Mouse (Mus musculus) kidney, postnatal 25 days (tissue): Measurements from ENCODE around the gene Zc3h12d.

Experiments used
- DNase-seq, 2 experiments: peaks; one replicate each; pipeline ENCODE4 v3.0.0; 2021; ENCODE audit warnings: mixed read lengths in 2 of 2

Gene Zc3h12d

GRCm38 (mm10) chr10:7839551-7840352 lies 7.5 kb downstream of the Zc3h12d start:
- peak in 1 of 2 experiments; percentile 54 for DNase-seq

DNA sequence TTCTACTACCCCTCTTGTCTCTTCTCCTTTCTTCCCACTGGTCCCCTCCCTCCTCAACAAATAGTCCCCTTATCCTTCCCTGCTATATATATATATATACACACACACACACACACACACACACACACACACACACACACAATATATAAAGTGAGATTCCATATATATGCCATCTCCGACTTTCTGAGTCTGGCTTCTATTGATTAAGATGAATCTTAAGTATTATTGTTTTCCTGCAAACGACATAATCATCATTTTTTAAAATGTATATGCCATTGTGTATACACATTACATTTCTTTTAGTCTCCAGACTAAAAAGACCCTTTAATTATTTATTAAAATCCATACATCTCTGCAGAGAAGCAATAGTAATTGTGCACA lies 8.1 kb downstream of the Zc3h12d start:
- no peak for DNase-seq

DNA sequence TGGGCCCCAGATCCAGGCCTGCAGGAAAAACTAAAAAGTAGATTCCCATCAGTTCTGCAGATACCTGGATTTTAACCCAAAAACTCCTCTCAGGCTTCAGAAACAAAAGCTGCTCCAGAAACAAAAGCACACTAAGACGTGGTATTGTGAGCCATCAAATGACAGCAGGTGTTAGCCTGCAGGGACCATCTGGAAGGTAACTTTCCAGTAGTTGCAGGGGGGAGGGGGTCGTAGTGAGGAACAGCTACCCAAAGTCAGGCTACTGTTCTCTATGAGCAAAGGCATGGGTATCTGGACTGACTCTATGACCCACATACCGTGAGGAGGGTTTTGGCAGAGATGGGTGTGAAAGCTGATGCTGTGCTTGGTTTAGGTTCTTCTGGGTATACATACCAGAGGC lies 8.5 kb downstream of the Zc3h12d start:
- no peak for DNase-seq

- peak; percentile 53 to 79 for DNase-seq
Observed at GRCm38 (mm10) chr10:7841571-7842080, 9.4 kb downstream of the Zc3h12d start.

GRCm38 (mm10) chr10:7843181-7843580 lies 10.9 kb downstream of the Zc3h12d start:
- no peak for DNase-seq

GRCm38 (mm10) chr10:7844161-7844560 lies 11.9 kb downstream of the Zc3h12d start:
- DNase-seq: no peak

DNA sequence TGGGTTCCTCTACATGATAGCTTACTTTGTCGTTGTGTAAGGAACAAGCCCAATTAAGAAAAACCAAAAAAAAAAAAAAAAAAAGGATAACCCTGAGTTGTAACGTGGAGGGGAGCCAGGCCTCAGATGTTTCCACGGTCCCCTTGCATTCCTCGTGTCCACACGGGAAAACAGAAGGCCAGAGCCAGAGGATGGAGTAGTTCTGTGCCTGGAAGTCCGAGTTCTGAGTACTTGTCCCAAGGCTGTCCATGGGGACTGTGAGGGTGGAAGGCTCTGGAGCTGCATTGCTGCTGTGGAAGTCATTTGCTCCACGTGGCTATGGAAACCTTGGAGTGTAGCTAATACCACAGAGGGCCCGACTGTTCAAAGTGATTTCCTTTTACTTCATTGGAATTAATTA lies 12.9 kb downstream of the Zc3h12d start:
- DNase-seq: no peak

- peak in 1 of 2 experiments; percentile 16 for DNase-seq
Observed at GRCm38 (mm10) chr10:7845991-7846390, 13.7 kb downstream of the Zc3h12d start.

DNA sequence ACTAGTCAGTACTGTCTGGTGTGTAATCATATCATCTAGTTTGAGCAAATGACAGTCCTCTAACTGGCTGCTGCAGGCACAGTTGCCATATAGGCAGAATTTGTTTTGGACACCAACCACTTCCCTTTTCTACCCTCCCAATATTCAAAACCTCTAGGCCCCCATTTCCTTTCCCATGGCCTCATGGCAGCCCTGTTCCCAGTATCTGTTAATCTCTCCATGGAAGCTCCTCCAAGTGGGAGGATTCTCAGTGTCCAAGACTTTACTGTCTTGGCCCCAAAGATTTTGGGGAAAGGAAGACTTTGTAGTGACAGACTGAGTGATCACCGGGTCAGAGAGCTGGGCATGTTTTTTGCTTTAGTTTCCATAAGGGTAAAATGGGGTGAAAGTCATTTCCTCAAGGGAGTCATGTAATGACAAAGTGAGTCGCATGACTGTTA lies 14.9 kb downstream of the Zc3h12d start:
- DNase-seq: peak in 1 of 2 experiments; percentile 6

- no peak for DNase-seq
Observed at GRCm38 (mm10) chr10:7851891-7852290, 19.6 kb downstream of the Zc3h12d start.

DNA sequence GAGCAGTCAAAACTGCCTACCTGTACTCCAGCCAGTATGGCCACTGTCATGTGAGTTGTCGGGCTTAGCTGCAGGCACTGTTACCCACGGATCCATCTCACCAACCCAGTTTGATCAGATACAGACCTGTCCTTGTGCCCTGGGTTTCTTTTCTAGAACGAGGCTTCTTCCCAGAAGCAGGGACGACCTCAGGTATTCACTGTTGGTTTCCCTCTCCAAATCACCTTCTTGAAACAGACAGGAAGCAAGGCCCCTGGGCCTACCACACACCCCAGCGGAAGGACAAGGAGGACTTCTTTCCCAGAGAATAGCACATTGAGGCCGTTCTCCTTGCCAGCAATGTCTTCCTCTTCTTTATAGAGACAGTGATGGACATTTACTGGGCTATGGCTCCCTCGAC lies 28.2 kb downstream of the Zc3h12d start:
- no peak for DNase-seq

DNA sequence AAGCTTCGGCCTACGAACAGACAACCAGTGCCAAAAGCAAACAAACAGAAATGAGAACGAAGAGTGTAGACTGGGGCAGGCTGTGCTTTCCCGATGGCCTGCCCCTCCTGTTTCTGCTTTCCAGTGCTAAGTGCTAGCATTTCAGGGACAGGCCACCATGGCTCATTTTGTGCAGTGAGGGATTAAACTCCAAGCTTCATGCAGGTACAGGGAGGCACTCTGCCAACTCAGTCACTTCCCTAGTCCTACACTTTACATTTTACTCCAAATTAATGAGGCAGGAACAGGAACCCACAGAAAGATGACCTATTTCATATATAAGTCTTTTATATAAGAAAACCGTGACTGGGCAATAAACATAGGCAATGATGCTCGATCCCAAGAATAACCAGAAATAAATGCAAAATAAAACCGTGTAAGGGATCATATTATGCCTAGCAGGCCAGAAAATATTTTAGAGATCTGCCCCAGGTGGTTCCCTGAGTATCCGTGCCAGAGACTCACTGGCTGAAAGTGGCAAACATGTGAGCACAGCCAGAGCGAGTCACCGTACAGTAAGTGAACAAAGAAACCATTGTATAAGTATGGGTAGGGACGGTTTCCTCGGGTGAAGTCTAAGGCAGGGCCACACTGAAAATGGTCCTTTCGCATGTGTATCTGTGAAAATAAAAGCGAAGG lies 29.1 kb downstream of the Zc3h12d start:
- no peak for DNase-seq

DNA sequence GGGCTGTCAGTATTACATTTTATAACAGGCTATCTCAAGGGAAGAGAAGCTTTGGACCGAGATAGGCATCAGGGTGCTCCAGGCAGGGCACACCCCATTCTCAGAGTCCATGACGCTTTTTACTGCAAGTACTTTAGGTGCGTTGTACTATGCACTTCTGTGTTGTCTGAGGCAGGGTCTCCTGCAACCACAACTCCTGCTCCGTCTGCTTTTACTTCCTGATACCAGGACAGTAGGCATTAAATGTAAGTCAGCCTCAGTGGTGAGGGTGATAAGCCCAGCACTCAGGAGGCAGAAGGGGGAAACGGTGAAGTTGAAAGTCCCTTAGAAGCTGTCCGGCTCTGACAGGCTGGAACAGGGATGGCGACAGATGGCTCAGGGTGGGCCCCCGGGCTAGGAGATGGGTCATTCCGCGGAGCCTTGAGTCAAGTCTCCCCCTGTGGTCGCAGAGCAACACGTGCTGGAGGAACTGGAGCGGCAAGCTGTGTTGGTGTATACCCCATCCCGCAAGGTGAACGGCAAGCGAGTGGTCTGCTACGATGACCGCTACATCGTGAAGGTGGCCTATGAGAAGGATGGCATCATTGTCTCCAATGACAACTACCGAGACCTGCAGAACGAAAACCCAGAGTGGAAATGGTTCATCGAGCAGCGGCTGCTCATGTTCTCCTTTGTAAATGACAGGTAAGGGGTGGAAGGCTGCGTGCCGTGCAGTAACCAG lies 29.8 kb downstream of the Zc3h12d start:
- DNase-seq: no peak

GRCm38 (mm10) chr10:7863411-7863810 lies 31.1 kb downstream of the Zc3h12d start:
- DNase-seq: no peak

DNA sequence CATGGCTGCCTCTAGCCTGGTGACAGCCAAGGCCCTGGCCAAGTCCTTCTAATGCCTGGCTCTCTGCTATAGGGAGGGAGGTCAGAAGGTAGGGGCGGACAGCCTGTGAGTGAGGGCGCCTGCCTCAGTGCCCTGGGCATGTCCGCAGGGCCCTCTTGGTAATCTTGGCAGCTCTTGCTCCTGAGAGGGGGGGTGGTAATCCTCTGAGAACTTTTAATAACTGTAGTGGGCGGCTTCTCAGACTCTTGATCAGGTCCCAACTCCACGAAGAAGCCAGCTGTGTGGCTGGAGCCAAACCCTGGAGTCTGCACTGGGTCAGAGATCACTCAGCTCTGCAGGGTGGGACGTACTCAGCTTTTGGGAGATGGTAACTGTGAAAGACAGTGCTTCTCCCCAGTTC lies 31.9 kb downstream of the Zc3h12d start:
- no peak for DNase-seq

DNA sequence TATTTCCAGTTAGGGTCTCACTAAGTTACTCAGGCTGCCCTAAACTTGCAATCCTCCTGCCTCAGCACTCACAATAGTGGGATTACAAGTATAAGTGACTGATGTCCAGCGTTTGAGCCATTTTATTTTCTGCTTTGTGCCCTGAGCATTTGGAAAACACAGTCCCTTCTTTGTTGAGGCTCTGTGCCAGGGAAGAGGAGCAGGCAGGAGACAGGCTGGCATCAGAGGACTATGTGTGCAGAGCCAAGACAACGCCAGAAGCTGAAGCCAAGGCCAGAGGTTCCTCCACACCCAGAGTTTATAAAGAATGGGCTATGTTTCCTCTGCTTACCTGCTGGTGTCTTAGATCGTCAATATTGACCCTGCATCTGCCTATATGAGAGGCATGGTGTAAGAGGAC lies 32.5 kb downstream of the Zc3h12d start:
- no peak for DNase-seq

DNA sequence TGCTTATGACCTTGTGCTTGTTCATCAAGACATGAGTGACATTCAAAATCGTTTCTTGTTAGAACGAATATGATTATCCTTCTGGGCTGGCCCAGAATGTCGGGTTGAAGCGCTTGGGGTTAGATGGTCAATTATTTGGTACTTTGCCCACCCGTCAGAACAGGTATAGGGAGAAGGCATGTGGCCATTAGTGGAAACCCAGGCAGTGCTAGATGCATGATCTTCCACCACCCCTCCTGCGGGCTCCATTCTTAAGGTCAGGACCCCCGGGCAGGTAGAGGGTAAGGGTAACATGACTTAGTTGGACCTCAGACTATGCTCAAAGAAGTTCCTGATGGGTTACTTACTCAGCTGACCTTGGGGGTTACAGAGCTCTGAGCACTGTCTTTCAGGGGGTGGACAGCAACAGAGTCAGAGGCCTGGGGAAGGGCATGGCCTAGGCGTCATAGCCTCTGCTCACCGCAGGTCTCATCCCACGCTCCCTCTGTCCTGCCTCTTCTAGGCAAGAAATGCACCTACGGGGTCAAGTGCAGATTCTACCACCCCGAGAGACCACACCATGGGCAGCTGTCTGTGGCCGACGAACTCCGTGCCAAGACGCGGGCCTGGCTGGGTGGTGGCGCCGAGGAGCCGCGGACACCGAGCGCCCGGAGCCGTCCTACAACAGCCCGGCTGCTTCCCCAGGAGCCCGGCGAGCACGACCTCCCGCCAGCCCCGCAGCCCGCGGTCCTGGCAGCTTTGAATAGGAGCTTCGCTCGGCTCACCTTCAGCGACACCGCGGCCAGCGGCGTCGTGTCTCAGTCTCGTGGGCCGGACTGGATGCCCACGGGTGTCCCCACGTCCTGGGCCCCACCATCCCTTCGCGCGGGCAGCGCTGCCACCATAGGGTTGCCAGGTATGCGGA lies 34.7 kb downstream of the Zc3h12d start:
- DNase-seq: peak; percentile 40 to 44

DNA sequence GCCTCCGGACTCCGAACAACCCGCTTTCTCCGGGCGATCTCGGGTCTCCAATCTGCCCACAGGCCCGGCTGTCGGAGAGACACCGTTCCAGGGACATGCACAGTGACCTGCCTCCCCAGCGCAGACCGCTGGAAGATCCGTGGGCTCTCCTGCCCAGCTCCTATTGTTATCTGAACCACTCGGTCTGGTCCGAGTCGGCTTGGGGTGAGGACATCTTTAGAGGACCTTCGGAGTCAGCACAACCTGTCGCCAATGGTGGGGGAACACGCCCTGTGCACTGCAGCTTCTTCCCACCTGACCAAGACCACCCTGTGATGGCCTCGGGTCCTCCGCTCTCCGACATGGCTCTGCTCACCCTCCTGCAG lies 35.4 kb downstream of the Zc3h12d start:
- DNase-seq: no peak

GRCm38 (mm10) chr10:7869746-7870145 lies 37.5 kb downstream of the Zc3h12d start:
- no peak for DNase-seq

GRCm38 (mm10) chr10:7870571-7871315 lies 38.5 kb downstream of the Zc3h12d start:
- peak in 1 of 2 experiments; percentile 36 for DNase-seq

- no peak for DNase-seq
Observed at GRCm38 (mm10) chr10:7871381-7872020, 39.2 kb downstream of the Zc3h12d start.
